Mouse (Mus musculus) thymus, postnatal 4 days (tissue): Measurements from ENCODE around the gene Slc35g3.
A peak's percentile ranks its signal among the peaks of the same experiment; 100 is the strongest.

Source experiments
- DNase-seq: peaks from one replicate; pipeline ENCODE4 v3.0.0; 2021

Slc35g3 gene

GRCm38 (mm10) chr11:69754233-69754632, 7.5 kb downstream of the Slc35g3 start:
- no peak for DNase-seq

DNA sequence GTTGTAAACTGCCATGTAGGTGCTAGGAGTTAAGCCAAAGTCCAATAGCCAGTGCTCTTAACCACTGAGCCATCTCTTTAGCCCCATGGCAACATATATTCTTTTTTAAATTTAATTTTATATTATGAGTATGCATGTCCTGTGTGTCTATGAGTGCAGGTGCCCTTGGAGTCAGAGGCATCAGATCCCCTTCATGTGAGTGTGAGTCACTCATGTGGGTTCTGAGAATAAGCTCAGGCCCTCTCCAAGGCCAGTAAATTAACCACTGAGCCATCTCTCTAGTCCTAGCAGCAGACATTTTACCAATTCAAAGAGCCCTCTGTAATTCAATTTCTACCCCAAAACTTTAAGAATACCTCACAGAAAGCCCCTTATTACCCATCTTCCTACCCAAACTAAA, 9.1 kb downstream of the Slc35g3 start:
- no peak for DNase-seq

DNA sequence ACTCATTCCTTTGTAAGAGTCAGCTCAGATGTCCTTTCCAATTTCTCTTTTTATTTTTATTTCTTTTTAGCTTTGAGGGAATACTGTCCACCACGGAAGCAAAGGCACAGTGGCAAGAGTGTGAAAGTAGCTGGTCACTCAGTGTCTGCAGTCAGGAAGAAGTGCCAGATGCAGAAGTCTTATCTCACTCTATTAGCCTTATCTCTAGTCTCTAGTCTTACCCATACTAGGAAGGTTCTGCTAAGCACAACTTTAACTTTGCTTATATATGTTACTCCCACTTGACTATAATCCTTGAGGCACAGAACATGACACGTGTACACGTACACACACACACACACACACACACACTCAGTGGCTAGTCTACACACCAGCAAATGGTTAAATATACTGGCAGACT, 10.1 kb downstream of the Slc35g3 start:
- DNase-seq = no peak

- peak; percentile 24 for DNase-seq
Measured at GRCm38 (mm10) chr11:69731408-69731807, 30.4 kb downstream of the Slc35g3 start.

DNA sequence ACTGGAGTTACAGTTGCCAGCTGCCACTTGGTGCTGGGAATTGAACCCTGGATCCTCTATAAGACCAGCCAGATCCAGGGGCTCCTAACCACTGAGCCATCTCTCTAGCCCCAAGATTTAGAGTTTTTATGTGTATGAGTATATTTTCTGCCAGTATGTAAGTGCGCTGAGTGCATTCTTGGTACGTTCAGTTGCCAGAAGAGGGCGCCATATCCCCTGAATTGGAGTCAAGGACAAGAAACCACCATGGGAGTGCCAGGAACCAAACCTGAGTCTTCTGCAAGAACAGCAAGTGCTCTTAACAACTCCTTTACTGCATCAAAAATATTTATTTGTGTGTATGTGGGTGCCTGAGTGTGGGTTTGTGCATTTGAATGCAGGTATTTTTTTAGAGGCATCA, 32.7 kb downstream of the Slc35g3 start:
- DNase-seq = peak; percentile 85

GRCm38 (mm10) chr11:69725951-69726350, 35.8 kb downstream of the Slc35g3 start:
- DNase-seq = no peak

DNA sequence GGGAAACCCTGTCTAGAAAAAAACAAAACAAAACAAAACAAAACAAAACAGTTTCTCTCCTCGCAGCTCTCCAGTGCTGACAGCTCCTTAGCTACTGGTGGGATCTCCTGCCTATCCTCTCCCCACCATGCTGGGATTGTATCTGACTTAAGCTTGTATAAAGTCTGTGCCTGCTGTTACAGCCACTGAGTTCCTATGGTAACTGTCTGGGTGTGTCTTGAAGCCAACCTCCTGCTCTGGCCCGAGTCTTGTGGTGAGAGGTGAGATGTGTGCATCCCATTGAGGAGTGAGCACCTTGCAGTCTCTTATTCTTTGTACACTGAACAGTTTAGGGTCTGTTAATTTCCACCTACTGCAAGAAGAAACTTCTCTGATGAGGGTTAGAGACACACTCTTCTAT, 38.7 kb downstream of the Slc35g3 start:
- DNase-seq = no peak

DNA sequence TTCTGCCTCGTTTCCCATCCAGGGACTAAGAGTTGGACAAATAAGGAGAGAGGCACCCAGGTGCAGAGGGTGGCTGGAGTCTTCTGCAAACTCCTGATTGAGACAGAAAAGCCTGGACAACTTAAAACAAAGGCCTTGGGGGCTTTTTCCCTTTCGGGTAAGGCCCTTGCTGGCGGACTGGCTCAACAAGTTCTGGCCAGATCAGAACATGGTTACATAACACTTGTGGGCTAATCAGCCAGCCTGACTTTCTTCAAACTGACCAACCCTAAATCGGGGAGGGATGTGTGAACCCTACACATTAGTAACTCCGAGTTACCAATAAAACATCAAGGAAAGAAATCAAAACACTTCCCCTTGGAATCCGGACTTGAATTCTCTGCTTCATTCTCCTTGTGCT, 40.9 kb downstream of the Slc35g3 start:
- no peak for DNase-seq

DNA sequence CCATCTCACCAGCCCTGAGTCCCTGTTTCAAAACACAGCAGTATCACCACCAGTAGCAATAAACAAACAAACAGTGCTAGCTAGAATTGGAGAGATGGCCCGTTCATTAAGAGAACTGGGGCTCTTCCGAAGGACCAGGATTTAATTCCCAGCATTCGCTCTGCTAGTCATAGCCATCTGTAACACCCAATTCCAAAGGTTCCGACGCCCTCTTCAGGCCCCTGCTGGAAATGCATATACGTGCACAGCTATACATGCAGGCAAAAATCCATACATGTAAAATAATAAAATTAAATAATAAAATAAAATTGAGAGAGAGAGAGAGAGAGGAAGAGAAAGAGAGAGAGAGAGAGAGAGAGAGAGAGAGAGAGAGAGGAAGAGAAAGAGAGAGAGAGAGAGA, 42.3 kb downstream of the Slc35g3 start:
- peak; percentile 53 for DNase-seq

DNA sequence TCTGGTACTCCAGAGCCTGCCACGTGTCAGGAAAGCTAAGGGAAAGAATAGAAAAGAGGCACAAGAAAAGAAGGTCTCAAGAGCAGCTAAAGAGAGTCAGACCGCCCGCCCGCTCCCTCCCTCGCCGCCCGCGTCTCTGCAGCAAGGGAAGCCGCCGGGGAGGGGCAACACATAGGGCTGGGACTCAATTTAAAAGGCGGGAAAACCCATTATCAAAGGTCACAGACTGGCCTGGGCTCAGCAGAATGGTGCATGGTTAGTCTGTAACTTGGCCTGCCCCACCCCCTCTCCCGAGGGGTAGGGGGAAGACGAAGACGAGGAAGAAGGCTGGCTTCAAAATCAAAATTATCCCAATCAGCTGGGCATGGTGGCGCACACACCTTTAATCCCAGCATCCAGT, 43.1 kb downstream of the Slc35g3 start:
- DNase-seq = no peak

DNA sequence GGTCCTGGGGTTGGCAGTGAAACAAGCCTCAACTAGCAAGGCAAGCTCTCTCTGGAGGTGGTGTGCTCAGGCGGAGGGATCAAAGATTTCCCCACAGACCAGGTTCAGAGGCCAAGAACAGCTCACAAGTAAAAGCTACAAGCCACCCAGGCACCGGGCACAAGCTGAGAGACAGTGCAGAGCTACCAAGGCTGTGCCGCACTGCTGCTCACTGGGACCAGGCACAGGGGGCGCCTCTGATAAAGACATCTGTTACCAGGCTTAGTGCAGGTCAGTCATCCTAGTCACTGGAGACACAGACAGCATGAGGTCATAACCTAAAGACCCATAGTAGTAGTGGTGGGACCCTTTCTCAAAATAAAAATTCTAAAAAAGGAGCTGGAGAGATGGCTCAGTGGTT, 44.8 kb downstream of the Slc35g3 start:
- no peak for DNase-seq

DNA sequence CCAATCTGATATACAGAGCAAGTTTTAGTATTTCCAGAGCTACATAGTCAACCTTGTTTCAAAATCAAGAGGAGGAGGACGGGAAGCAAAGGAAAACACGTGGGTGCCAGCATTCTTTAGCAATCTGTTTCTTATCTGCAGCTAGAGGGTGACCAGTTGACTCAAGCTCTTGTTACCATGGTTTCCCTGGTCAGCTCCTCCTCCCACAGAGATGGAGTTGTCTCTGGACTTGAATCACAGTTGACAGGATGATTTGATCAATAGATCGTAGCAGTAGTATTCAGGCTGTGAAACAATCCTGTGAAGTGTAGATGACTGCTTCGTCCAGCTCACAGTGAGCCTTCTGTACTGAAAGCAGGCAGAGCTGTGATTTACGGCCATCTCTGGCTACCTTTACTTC, 45.8 kb downstream of the Slc35g3 start:
- DNase-seq = no peak

- DNase-seq = peak; percentile 50
Measured at GRCm38 (mm10) chr11:69715482-69715881, 46.3 kb downstream of the Slc35g3 start.

GRCm38 (mm10) chr11:69714636-69715329, 47.0 kb downstream of the Slc35g3 start:
- DNase-seq = no peak

DNA sequence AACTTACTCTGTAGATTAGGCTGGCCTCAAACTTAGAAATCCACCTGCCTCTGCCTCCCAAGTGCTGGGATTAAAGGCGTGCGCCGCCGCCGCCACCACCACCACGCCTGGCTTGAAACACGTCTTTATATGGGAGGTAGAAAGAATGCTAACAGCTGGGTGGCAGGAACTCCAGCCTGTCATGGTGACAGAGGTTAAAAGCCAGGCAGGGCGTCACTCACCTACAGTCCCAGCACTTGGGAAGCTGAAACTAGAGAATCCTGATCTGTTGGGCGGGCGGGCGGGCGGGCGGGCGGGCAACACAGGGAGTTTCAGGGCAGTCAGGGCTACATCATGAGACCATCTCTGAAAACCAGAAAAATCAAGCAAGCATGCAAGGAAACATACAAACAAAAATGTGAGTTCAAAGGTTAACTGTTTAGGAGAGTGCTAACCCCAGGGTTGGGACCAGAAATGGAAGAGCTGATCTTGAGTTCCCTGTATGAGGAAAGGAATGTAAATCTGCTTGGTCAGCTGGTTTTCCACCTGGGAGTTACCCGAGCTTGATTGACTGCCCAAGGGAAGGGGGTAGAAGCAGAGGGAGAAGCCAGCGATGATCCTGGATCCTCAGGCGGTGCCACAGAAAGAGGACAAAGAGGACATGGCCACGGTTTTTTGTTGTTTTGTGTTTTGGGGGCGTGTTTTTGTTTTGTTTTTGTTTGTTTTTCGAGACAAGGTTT, 48.7 kb downstream of the Slc35g3 start:
- no peak for DNase-seq

DNA sequence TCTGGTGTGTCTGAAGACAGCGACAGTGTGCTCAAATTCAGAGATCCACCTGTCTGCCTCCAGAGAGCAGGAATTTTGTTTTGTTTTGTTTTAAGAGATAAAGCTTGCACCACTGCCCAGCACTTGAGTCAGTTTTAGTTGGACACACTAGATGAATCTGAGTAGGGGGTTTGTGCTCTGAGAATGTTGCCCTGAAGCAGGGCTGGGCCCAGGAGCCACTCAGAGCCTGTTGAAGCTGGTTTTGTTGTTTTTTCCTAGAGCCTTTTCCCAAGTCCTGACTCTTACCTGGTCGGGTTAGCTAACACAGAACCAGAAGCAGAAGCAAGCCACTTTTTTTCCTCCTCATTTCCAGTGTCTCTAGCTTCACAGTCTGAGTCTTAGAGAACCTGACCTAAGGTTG, 50.7 kb downstream of the Slc35g3 start:
- DNase-seq = no peak

DNA sequence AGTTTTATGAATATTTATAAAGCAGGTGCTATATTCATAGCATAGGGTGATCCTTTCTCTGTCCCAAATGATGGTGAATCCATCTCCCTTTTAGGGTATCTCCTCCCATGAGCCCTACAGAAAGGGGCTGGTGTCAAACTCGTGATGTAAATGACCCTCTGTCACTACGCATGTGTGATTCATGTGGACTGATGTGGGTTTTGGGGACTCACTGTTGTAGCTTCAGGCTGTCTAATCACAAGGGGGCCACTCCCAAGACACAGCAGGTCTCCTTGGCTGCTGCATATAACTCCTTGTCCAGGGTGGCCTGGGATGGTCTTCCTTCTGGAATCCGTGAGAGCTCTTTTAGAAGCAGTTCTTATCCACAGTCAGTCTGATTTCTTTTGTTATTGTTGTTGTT, 51.3 kb downstream of the Slc35g3 start:
- DNase-seq = no peak
